Mouse (Mus musculus): ENCODE results near the gene Polrmt.

DNA sequence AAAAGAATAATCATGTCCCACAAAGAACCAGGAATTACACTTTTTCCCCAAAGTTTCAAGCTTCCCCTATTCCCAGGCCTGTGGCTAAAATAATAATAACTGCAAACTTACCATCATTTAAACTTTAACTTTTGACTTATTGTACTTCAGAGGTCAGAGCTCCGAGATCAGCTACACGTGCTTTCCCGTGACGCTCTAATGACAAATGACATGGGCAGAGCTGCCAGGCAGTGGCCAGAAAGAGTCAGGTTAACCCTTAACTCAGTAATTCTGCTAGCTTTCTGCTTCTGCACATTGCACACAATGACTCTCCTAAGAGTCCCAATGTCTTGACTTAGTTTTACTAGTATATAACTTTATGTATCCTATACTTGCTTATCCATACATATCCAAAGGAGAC, 22.9 kb upstream of the Polrmt start:
- TF ChIP-seq CTCF (conservative IDR thresholded peaks at IDR 0.05; ENCODE audit: low read length) (no peak), NANOG (IDR thresholded peaks at IDR 0.05; ENCODE audit: borderline replicate concordance, low read length) (no peak), POU5F1 (IDR thresholded peaks at IDR 0.05; ENCODE audit: borderline replicate concordance, low read length) (no peak)

Measured in E14TG2a.4 (cell line).